Mouse (Mus musculus): ENCODE results near the gene Gm136.
"Not testable (repeated sequence)": the region's sequence is repeated elsewhere in the genome, so short reads cannot be mapped to it uniquely, and the experiment has no call there.

The Gm136 gene

DNA sequence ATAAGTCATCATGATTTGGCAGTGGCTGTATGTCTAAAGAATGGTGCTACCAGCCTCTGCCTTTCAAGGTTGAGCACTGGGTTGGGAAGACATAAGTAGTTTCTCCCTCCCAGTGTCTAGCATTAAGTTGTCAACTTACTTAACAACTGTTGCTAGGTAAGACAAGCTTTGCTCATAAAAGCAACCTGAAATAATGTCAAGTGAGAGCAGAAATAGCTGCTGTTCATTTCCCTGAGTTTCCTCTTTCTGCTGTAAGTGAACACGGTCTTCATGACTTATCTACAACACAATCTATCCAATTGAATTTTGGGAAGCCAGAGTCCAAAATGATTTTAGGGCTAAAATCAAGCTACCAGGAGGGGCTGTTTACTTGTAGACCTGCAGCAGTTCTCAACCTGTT, at the start of gene Gm136:
Gene Gm136 (minus strand): TSS at position 101 of the 400 bp plus-strand sequence.
- no peak for DNase-seq

DNA sequence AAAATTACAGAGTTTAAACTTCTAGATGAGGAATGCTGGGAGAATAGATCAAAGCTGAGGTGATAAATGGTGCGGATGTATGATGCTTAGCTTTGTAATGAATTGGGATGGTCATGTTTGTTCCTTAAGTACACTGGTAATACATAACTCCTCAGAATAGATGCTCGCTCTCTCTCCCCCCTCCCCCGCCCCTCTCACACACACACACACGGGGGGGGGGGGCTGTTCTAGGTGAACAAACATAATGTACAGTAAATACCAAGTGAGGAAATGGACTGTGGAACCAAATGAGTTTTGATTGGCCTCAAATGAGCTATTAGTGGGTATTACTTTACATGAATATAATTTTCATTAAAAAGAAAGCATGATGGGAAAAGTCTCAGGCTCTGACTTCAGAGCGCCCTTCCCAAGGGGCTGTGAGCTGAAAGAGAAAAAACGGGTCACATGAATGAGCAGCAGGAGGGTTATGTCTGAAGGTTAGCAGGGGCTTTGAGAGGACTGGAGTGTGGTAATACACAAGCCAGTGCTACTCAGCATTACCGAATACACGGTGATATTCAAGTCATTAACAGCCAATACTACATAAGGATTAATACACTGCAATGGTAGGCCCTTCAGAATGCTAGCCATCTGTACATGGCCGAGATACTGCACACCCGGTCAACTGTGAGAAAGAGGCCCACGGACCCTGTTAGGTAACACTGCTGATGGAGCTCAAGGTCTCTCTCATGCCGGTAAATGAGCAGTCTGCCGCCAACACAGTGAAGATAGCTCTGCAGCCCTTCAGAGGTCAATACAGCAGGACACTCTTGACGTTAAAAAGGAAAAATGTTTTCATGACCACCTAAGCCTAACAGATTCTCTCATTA, 45.3 kb upstream of the Gm136 start:
- no peak for DNase-seq

DNA sequence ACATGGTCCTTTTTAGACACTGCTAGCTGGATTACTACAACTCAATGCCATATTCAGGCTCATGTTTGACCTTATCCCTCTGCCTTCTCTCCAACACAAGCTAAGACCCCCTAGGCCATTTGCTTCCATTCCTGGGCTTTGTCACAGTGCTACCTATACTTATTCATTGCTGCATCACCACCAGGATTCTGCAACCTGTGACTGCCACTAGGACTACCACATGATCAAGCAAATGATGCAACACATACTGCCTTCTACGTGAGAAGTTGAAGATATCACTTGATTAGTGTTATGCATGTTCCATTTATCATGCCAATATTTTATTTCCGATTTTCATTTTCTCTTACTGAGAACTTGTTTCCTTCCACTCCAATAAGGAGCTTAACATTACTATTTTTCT, 41.9 kb upstream of the Gm136 start:
- no peak for DNase-seq

DNA sequence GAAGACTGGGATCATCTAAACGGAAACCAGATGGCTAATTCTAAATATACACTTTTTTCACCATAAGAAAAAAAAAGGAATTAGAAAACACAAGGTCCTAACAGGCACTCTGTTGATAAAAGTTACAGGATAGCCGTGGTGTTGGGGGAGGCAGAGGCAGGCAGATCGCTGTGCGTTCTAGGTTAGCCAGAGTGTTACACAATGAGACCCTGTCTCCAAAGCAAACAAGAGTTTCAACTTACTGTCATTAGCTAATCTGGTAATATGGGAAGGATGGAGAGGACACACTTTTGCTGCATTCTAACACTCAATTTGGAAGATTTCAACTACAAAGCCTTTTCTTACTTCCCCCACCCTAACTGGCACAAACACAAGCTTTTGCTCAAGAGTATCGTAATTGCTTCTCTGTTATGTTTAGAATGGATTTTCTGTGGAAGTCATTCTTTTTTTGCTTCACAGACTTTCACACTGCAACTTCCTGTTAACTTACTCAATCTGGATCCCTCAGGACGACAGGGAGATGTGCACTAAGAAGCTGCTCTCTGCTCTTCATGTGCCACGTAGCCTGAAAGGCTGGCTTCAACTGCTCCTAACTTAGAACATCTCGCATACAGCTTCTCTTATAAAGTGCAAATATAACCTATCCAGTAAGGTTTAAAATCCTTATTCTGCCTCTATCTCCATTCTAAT, 41.4 kb upstream of the Gm136 start:
- no peak for DNase-seq

DNA sequence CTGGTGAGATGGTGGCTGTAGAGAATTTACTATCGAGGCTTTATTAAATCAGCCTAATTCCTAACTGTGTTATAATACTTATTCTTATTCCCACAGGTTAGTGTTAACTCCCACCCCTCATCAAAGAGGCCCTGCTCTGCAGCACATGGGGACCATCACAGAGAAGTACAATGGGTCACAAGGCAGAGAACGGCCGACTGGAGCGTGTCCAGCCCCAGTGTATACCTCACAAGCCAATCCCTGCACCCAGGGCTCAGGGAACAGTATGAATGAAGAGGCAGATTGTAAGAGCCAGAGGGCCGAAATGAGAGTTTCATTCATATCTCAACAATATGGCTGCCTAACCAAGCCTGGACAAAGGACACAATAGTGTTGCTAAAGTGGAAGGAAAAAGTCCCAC, 40.2 kb upstream of the Gm136 start:
- DNase-seq: no peak

DNA sequence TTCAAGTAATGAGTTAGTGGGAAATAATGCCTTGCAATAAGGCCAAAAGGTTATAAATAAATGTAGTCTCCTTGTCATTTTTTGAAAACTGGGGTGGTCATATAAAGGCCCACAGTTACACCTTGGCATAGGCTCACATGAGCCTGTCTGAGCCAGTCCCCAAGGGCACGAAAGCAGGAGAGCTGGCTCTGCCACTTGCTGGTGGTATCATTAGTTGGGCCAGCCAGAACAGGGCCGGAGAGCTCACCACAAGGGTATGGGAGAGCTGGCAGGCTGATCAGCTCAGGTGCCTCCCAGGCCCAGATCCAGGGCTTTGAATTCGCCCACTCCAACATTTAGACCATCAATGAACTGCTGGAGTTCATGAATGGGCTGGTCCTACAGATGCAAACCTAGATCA, 30.4 kb upstream of the Gm136 start:
- DNase-seq: peak; percentile 28 to 35

DNA sequence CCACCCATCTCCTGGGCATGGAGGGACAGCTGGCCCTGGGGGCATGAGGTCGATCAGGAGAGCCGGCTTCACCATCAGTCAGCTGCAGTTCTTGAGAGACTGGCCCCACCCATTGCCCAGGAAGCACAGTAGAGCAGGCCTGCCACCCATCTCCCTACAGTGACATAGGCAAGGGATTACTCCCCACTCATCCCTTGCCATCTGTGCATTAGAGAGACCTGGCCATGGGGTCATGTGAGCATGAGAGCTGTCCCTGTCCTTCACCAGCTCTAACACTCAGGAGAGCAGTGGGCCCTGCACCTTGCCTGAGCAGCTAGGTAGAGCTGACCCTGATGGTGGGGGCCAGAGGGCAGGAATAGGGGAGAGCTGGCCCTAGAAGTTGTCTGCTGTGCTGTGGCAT, 29.6 kb upstream of the Gm136 start:
- DNase-seq: no peak

DNA sequence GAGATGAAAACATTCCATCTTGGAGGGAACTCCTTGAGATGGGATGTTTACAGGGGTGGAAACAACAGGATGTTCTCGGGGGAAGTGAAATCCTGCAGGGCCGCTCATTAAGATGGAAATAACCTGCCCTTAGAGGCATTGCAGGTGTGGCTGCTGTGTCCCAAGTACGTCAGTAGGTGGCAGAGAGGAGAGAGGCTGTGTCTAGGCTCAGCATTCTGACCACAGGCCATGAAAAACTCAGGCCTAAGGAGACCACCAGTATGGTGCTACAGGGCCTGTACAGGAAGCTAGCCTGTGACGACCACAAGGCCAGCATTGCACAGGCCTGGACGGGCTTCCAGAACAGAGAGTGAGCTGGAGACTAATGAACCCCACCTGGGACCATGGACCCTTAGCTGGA, 28.8 kb upstream of the Gm136 start:
- peak in 1 of 2 experiments; percentile 31 for DNase-seq

DNA sequence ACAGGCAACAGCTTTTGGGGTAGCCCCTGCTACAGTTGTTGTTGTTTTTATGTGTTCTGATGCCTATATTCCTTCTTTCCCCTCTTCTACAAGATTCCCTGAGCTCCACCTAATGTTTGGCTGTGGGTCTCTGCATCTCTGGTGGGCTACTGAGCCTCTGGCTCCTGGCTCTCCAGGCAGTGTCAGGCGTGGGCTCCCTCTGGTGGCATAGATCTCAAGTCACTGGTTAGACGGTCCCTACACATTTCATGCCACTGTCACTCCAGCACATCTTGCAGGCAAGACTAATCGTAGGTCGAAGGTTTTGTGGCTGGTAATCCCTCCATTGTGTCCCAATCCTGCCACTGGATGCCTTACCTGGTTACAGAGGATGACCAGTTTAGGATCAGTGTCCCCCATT, 26.7 kb upstream of the Gm136 start:
- DNase-seq: peak in 1 of 2 experiments; percentile 41

DNA sequence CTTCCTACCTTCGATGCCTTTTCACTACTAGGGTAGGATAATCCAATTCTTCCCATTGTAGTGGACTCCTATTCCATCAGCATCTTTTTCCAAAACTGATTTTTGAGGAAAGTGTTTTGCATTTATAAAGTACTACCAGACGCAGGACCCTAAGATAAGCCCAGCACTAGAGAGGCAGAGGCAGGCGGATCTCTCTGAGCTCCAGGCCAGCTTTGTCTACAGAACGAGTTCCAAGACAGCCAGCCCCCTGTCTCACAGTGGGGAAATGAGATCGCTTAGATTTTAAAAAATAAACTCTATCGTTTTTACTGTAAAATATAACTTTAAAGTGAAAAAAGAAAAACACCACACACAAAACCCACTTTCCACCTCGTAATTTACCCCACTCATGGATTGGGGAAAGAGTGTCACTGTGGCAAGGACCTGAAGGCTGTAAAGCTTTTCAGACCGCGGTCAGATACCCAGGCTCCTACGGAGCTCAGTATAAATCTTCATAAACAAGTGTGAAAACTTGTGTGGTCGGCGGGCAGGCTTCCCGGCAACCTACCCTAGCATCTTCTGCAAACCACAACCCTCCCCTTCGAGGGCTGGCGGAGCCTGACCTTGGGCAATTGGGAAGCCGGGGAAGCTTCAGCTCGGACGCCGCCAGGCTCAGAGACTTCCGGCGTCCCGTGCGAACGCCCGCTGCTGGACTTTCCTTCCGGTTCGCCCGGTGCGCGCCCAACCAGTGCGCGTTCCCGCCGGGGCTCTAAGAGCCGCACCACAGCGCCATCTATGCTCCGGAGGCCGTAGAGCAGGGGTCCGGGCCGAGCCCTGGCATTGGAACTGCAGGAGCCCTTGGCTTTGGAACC, 21.8 kb upstream of the Gm136 start, which contains the start of gene Smim8:
Gene Smim8 (minus strand): TSS at position 747 of the 851 bp plus-strand sequence.
- peak; percentile 92 to 97 for DNase-seq

DNA sequence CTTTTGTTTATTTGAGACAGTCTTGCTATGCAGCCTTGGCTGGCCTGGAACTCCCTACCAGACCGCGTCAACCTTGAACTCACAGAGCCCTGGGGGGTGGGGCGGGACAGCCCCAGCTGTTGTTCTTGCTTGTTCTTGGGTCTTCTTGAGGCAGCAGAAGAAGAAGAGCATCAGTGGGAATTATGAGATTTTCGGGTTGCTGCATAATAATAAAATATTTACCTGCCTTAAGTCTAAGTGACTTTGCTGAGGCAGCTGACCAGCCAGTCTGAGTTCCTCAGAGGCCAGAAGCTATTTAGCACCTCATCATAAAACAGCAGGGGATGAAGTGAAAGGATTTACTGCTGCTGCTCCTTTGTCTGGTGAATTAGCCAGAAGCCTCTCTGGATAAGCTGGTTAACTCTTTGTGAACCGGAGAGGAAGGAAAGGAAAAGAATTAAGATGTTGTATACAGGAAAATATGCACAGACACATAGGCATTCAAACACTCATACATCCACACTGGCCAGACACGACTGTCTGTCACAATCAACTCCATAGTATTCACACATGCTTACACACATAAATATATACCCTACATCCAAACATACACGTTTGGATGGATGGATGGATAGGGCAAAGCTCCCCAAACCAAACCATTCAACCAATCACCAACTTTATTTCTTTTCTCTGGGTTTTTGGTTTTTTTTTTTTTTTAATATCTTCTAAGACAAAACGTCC, 15.7 kb upstream of the Gm136 start:
- no peak for DNase-seq

DNA sequence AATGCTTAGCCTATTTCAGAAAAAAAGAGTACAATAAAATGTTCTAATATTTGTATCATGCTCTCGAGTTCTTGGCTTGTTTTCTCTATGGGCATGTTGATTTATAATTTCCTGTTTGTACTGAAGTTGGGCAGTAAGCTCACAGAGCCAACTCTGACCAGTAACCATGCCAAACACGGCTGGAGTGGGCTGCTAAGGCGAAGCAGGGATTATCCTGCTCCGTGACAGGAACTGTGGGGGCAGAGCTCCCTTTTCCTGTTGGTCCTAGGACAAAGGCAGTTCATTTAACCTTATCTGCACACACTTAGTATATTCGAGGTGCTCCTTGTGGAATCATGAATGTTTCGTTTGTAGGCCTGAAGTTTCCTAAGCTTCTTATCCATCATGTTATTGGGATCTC, 6.8 kb downstream of the Gm136 start:
- DNase-seq: peak; percentile 35 to 47

DNA sequence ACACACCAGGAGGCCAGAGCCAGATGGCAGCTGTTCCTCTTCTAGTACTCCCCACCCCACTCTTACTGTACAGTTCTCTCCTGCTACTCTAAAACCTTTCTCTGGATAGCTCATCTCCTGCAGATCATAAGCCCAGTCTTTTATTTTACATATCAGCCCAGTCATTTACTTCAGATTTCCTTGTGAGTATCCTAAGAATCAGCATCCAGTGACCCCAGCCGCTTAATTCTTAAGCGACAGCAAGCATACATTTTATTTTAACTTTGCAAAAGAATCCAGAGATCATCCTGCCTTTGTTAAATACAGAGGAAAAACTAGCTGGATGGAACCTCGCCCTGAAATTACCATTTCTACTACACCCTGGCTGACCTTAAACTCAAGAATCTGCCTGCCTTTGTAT, 21.6 kb downstream of the Gm136 start:
- no peak for DNase-seq

DNA sequence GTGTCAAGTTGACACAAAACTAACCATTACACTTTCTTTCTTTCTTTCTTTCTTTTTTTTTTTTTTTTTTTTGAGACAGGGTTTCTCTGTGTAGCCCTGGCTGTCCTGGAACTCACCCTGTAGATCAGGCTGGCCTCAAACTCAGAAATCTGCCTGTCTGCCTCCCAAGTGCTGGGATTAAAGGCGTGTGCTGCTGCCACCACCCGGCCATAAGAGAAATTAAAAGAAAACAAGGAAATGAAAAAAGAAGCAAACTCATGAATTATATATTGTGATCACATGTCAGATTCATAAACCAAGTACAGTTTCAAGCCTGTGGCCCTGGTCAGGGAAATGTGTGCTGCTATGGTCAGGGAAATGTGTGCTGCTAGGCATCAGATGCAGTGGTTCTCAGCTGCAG, 22.6 kb downstream of the Gm136 start:
- DNase-seq: peak in 1 of 2 experiments; percentile 5

DNA sequence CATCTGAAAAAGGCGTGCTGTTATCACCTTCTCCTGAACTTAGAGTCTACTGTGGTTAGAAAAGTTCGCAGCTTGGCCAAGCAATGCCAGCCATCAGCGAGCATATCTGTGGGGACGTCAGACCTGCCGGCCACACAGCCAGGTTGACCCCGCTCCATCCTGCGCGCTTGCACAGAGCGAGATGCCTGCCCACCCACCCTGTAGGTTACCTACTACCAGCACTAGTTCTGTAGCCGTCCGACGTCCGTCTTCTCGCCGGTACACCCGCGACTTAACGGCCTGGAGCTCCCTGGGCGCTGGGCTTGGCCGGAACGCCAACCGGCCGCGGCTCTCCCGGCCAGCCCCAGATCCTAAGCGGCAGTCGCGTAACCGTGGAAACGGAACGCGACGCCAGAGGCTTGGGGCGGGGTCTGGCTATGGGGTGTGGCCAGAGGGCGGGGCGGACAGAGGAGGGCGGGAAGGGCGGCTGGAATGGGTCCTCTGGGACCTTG, 26.2 kb downstream of the Gm136 start, which contains the start of gene Cfap206:
Gene Cfap206 (minus strand): TSS at position 356 of the 491 bp plus-strand sequence.
- DNase-seq: peak; percentile 73 to 89

DNA sequence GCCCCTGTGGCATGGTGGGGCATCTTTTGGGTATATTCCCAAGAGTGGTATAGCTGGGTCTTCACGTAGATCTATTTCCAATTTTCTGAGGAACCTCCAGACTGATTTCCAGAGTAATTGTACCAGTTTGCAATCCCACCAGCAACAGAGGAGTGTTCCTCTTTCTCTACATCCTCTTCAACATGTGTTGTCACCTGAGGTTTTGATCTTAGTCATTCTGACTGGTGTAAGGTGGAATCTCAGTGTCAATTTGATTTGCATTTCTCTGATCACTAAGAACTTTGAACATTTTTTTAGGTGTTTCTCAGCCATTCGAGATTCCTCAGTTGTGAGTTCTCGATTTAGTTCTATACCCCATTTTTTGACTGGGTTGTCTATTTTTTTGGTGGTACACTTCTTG, 30.4 kb downstream of the Gm136 start:
- DNase-seq: not testable (repeated sequence)

DNA sequence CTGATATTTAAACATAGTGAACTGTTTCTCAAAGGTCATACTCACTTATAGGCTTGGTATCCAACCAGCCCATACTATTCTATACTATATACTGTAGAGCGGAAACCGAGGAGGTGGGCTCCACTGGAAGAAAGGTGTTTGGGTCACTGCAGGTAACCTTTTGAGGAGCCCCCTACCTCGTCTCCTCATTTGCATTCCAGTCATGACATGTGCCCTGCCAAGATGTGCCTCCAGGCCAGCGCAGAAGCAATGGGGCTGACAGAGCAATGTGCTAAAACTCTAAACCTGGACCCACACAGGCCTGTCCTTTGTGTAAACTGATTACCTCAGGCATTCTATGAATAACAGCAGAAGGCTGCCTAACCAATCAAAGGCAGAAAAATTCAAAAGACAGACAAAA, 31.8 kb downstream of the Gm136 start:
- no peak for DNase-seq

DNA sequence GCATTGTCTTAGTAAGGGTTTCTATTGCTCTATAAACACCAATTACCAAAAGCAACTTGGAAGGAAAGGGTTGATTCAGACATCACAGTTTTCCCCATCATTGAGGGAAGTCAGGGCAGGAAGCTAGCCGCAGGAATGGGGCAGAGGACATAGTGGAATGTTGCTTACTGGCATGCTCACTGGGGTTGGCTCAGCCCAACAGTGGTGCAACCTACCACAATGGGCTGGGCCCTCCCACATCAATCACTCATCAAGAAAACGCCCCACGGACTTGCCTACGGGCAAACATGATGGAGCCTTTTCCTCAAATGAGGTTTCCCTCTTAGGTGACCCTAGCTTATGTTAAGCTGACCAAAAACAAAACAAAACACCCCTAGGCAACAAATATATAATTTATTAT, 32.9 kb downstream of the Gm136 start:
- DNase-seq: no peak

DNA sequence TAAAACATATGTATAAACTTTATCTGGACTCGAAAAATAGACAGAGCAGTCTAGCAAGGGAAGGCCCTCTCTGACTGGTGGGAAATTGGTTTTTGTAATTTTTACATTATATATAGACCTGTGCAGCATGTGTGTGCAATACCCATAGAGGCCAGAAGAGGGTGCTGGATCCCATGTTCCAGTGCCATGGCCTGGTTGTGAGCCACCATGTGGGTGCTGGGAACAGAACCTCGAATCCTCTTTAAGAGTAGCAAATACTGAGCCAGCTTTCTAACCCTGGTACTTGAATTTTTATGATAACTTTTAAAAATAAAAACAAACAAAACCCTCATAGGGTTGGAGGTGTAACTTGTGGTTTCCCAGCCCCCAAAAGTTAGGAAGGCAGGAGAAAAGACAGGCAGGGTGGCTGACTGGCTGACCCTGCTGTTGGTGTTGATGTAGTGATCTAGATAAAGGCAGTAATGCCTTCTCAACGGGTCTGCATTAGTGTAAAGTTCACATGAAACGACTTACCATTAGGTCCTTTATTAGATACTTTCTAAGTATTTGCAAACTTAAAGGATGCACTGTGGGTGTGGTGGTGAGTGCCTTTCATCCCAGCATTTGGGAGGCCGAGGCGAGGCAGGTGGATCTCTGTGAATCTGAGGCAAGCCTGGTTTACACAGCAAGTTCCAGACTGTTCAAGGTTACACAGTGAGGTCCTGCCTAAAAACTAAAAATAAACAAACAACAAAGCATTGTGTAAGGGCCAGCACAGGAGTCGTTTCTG, 35.8 kb downstream of the Gm136 start:
- DNase-seq: no peak

DNA sequence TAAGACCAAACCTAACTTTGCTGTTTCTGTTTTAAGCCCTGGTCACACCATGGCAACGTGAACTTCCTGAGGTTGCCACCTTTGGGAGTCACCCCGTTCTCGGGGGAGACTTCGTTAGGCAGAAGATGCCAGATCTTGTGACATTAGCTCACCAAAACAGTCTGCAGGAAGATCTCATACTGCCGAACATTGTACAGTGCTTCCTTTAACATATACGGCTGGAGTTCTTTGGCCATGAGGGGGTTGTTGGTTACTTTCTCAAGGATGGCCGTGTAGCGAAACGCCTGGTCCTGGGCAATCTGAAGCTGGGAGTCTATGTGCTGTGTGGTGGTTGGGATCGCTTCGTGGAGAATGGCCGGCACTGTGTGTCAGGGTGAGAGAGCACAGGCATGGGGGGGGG, 36.6 kb downstream of the Gm136 start:
- DNase-seq: no peak

DNA sequence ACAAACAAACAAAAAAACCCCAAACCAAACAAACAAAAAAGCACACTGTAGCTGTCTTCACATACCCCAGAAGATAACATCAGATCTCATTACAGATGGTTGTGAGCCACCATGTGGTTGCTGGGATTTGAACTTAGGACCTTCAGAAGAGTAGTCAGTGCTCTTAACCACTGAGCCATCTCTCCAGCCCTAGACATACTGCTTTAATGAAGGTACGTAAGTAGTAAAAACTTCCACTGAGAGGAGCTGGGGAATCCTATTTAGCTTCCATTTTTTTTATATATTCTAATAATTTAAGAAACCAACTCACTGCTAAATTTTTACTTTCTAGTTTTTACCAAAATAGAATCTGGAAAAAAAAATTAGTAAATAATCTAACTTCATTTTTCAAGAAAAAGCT, 41.0 kb downstream of the Gm136 start:
- DNase-seq: no peak

All from kidney, postnatal 36 days (tissue).